Mouse (Mus musculus): ENCODE measurements at regions not wholly inside any gene's neighbourhood (a gene's known extent, or its start where the extent isn't known, plus 50 kb on each side); places are given as distances from the start of the nearest gene placed in this dataset.

- WGBS: 29% methylated on average over 5 of the region's 5 CpGs
- H3K9ac ChIP-seq (ENCODE audit: low read depth, low read length): no peak overlapping the region
- ATAC-seq: no peak
- H3K9me3 ChIP-seq (ENCODE audit: control insufficient read depth, low read length): 0 out of 2 replicates have a peak, but pooled peaks cover 3% of the 10 kb centered on the region
- H3K27me3 ChIP-seq (replicated peaks; ENCODE audit: control insufficient read depth, insufficient read depth, low read length): no peaks in the 10 kb centered on the region
- no peak overlapping the region for H3K4me2 ChIP-seq (ENCODE audit: low read depth, low read length)
- H3K36me3 ChIP-seq (ENCODE audit: control insufficient read depth, insufficient read depth, low read length): no peaks in the 10 kb centered on the region
- H3K4me3 ChIP-seq (ENCODE audit: low read length): no peak overlapping the region
- H3K27ac ChIP-seq (ENCODE audit: low read length): no peak overlapping the region
- H3K4me1 ChIP-seq (ENCODE audit: control insufficient read depth, insufficient read depth, low read length): no peaks in the 10 kb centered on the region
These were observed 188.9 kb downstream of the Unc5cl start for GRCm38 (mm10) chr17:48643533-48644019.

- Histone ChIP-seq H3K9me3 (ENCODE audit: control insufficient read depth, low read length) (0 out of 2 replicates have a peak, but pooled peaks cover 3% of the 10 kb centered on the region), H3K4me2 (ENCODE audit: low read depth, low read length) (no peak overlapping the region), H3K4me3 (ENCODE audit: low read length) (no peak overlapping the region), H3K27ac (ENCODE audit: low read length) (no peak overlapping the region), H3K4me1 (ENCODE audit: control insufficient read depth, insufficient read depth, low read length) (no peaks in the 10 kb centered on the region), H3K36me3 (ENCODE audit: control insufficient read depth, insufficient read depth, low read length) (no peaks in the 10 kb centered on the region), H3K9ac (ENCODE audit: low read depth, low read length) (no peak overlapping the region), H3K27me3 (replicated peaks; ENCODE audit: control insufficient read depth, insufficient read depth, low read length) (no peaks in the 10 kb centered on the region)
- 87% methylated on average over 1 of the region's 1 CpGs for WGBS
- no peak for ATAC-seq
These were observed 190.4 kb downstream of the Unc5cl start for GRCm38 (mm10) chr17:48645056-48645455.

GRCm38 (mm10) chr17:48646626-48647195, 192.0 kb downstream of the Unc5cl start:
- Histone ChIP-seq H3K9ac (ENCODE audit: low read depth, low read length) (no peak overlapping the region), H3K27ac (ENCODE audit: low read length) (no peak overlapping the region), H3K4me2 (ENCODE audit: low read depth, low read length) (peak overlapping the region; percentile 36), H3K36me3 (ENCODE audit: control insufficient read depth, insufficient read depth, low read length) (no peaks in the 10 kb centered on the region), H3K27me3 (replicated peaks; ENCODE audit: control insufficient read depth, insufficient read depth, low read length) (no peaks in the 10 kb centered on the region), H3K4me3 (ENCODE audit: low read length) (0 out of 2 replicates have a peak overlapping the region, but pooled peaks have one; percentile 2), H3K4me1 (ENCODE audit: control insufficient read depth, insufficient read depth, low read length) (no peaks in the 10 kb centered on the region), H3K9me3 (ENCODE audit: control insufficient read depth, low read length) (0 out of 2 replicates have a peak, but pooled peaks cover 3% of the 10 kb centered on the region)
- ATAC-seq: no peak
- whole genome bisulfite sequencing: 50% methylated on average over 11 of the region's 11 CpGs

GRCm38 (mm10) chr17:48647431-48647830, 192.7 kb downstream of the Unc5cl start:
- H3K27me3 ChIP-seq (replicated peaks; ENCODE audit: control insufficient read depth, insufficient read depth, low read length): no peaks in the 10 kb centered on the region
- no peaks in the 10 kb centered on the region for H3K36me3 ChIP-seq (ENCODE audit: control insufficient read depth, insufficient read depth, low read length)
- ATAC-seq: peak; percentile 21; the same call in 1 of the 2 replicates
- no peaks in the 10 kb centered on the region for H3K4me1 ChIP-seq (ENCODE audit: control insufficient read depth, insufficient read depth, low read length)
- H3K4me3 ChIP-seq (ENCODE audit: low read length): 0 out of 2 replicates have a peak overlapping the region, but pooled peaks have one; percentile 2
- H3K9me3 ChIP-seq (ENCODE audit: control insufficient read depth, low read length): 0 out of 2 replicates have a peak, but pooled peaks cover 1% of the 10 kb centered on the region
- no peak overlapping the region for H3K27ac ChIP-seq (ENCODE audit: low read length)
- peak overlapping the region; percentile 36 for H3K4me2 ChIP-seq (ENCODE audit: low read depth, low read length)
- WGBS: 45% methylated on average over 14 of the region's 14 CpGs
- no peak overlapping the region for H3K9ac ChIP-seq (ENCODE audit: low read depth, low read length)

- no peak for ATAC-seq
- Histone ChIP-seq H3K27me3 (replicated peaks; ENCODE audit: control insufficient read depth, insufficient read depth, low read length) (no peaks in the 10 kb centered on the region), H3K9me3 (ENCODE audit: control insufficient read depth, low read length) (no peaks in the 10 kb centered on the region), H3K4me3 (ENCODE audit: low read length) (no peak overlapping the region), H3K4me1 (ENCODE audit: control insufficient read depth, insufficient read depth, low read length) (no peaks in the 10 kb centered on the region), H3K36me3 (ENCODE audit: control insufficient read depth, insufficient read depth, low read length) (no peaks in the 10 kb centered on the region), H3K9ac (ENCODE audit: low read depth, low read length) (no peak overlapping the region), H3K27ac (ENCODE audit: low read length) (no peak overlapping the region), H3K4me2 (ENCODE audit: low read depth, low read length) (no peak overlapping the region)
- 79% methylated on average over 13 of the region's 13 CpGs for WGBS
These were observed 195.9 kb downstream of the Unc5cl start for GRCm38 (mm10) chr17:48650556-48650955.

- H3K36me3 ChIP-seq (ENCODE audit: control insufficient read depth, insufficient read depth, low read length): no peaks in the 10 kb centered on the region
- no peak overlapping the region for H3K4me3 ChIP-seq (ENCODE audit: low read length)
- no peak for ATAC-seq
- no peak overlapping the region for H3K27ac ChIP-seq (ENCODE audit: low read length)
- no peak overlapping the region for H3K9ac ChIP-seq (ENCODE audit: low read depth, low read length)
- no peaks in the 10 kb centered on the region for H3K9me3 ChIP-seq (ENCODE audit: control insufficient read depth, low read length)
- no peaks in the 10 kb centered on the region for H3K27me3 ChIP-seq (replicated peaks; ENCODE audit: control insufficient read depth, insufficient read depth, low read length)
- H3K4me1 ChIP-seq (ENCODE audit: control insufficient read depth, insufficient read depth, low read length): no peaks in the 10 kb centered on the region
- 78% methylated on average over 3 of the region's 3 CpGs for WGBS
- no peak overlapping the region for H3K4me2 ChIP-seq (ENCODE audit: low read depth, low read length)
These were observed 218.0 kb downstream of the Unc5cl start for GRCm38 (mm10) chr17:48672749-48673148.

- WGBS: 70% methylated on average over 12 of the region's 12 CpGs
- Histone ChIP-seq H3K4me2 (ENCODE audit: low read depth, low read length) (no peak overlapping the region), H3K4me3 (ENCODE audit: low read length) (no peak overlapping the region), H3K4me1 (ENCODE audit: control insufficient read depth, insufficient read depth, low read length) (no peaks in the 10 kb centered on the region), H3K27me3 (replicated peaks; ENCODE audit: control insufficient read depth, insufficient read depth, low read length) (no peaks in the 10 kb centered on the region), H3K9me3 (ENCODE audit: control insufficient read depth, low read length) (no peaks in the 10 kb centered on the region), H3K9ac (ENCODE audit: low read depth, low read length) (no peak overlapping the region), H3K27ac (ENCODE audit: low read length) (no peak overlapping the region), H3K36me3 (ENCODE audit: control insufficient read depth, insufficient read depth, low read length) (no peaks in the 10 kb centered on the region)
- no peak for ATAC-seq
These were observed 223.6 kb downstream of the Unc5cl start for GRCm38 (mm10) chr17:48678216-48678832.

GRCm38 (mm10) chr17:48680331-48680730, 225.6 kb downstream of the Unc5cl start:
- ATAC-seq: no peak
- H3K4me3 ChIP-seq (ENCODE audit: low read length): no peak overlapping the region
- no peaks in the 10 kb centered on the region for H3K9me3 ChIP-seq (ENCODE audit: control insufficient read depth, low read length)
- no peaks in the 10 kb centered on the region for H3K36me3 ChIP-seq (ENCODE audit: control insufficient read depth, insufficient read depth, low read length)
- H3K4me2 ChIP-seq (ENCODE audit: low read depth, low read length): no peak overlapping the region
- no peaks in the 10 kb centered on the region for H3K27me3 ChIP-seq (replicated peaks; ENCODE audit: control insufficient read depth, insufficient read depth, low read length)
- WGBS: 88% methylated on average over 10 of the region's 10 CpGs
- H3K27ac ChIP-seq (ENCODE audit: low read length): no peak overlapping the region
- no peaks in the 10 kb centered on the region for H3K4me1 ChIP-seq (ENCODE audit: control insufficient read depth, insufficient read depth, low read length)
- H3K9ac ChIP-seq (ENCODE audit: low read depth, low read length): no peak overlapping the region

GRCm38 (mm10) chr17:48688944-48689343, 234.2 kb downstream of the Unc5cl start:
- Histone ChIP-seq H3K27ac (ENCODE audit: low read length) (no peak overlapping the region), H3K4me1 (ENCODE audit: control insufficient read depth, insufficient read depth, low read length) (no peaks in the 10 kb centered on the region), H3K4me2 (ENCODE audit: low read depth, low read length) (no peak overlapping the region), H3K4me3 (ENCODE audit: low read length) (no peak overlapping the region), H3K9ac (ENCODE audit: low read depth, low read length) (no peak overlapping the region), H3K27me3 (replicated peaks; ENCODE audit: control insufficient read depth, insufficient read depth, low read length) (no peaks in the 10 kb centered on the region), H3K9me3 (ENCODE audit: control insufficient read depth, low read length) (no peaks in the 10 kb centered on the region), H3K36me3 (ENCODE audit: control insufficient read depth, insufficient read depth, low read length) (no peaks in the 10 kb centered on the region)
- 79% methylated on average over 2 of the region's 2 CpGs for WGBS
- no peak for ATAC-seq
